Mouse (Mus musculus) ES-E14 (cell line): ENCODE measurements around the gene Bckdk. TPM values are rescaled to one million over a fixed set of nuclear protein-coding genes. Genes with fewer than 3 reads are reported as not detected.

Experiments used
- DNase-seq: peaks from one replicate; pipeline ENCODE4 v3.0.0-alpha.2; 2013; ENCODE audit warnings: low read depth, low spot score
- H3K27ac ChIP-seq: 2 replicates; pipeline ENCODE4 v1.5.1; 2012; ENCODE audit warnings: low read depth, mild to moderate bottlenecking, low read length, moderate library complexity, mixed read lengths; ENCODE audit not compliant: poor library complexity, insufficient read depth, severe bottlenecking
- H3K36me3 ChIP-seq: 2 replicates; pipeline ENCODE4 v1.6.1; 2012; ENCODE audit warnings: mild to moderate bottlenecking, low read length, moderate library complexity, mixed read lengths; ENCODE audit not compliant: control insufficient read depth, poor library complexity, insufficient read depth, severe bottlenecking
- H3K4me1 ChIP-seq, 2 experiments: fragments of 150-350 bp in 1 of 2; sonication (generic) in 1 of 2; 2 replicates each; pipeline ENCODE4 v1.6.1; 2012; ENCODE audit warnings: low read length in 2 of 2, mild to moderate bottlenecking in 1 of 2, mixed read lengths in 1 of 2; ENCODE audit not compliant: control insufficient read depth in 2 of 2, insufficient read depth in 2 of 2, poor library complexity in 1 of 2
- H3K4me3 ChIP-seq, 2 experiments: fragments of 150-350 bp in 1 of 2; sonication (generic) in 1 of 2; 2 replicates each; pipeline ENCODE4 v1.5.1; 2012; ENCODE audit warnings: low read length in 2 of 2, low read depth in 1 of 2, mild to moderate bottlenecking in 1 of 2, mixed read lengths in 1 of 2; ENCODE audit not compliant: insufficient read depth in 1 of 2, poor library complexity in 1 of 2, severe bottlenecking in 1 of 2
- H3K9ac ChIP-seq: 2 replicates; pipeline ENCODE4 v1.6.1; 2012; ENCODE audit warnings: low read depth, mild to moderate bottlenecking, low read length, mixed read lengths; ENCODE audit not compliant: poor library complexity, insufficient read depth, severe bottlenecking
- H3K9me3 ChIP-seq: fragments of 150-350 bp; sonication (generic); 2 replicates; pipeline ENCODE4 v1.6.1; 2012; ENCODE audit warnings: low read depth, mild to moderate bottlenecking, low read length; ENCODE audit not compliant: control insufficient read depth, insufficient read depth
- CHD2 ChIP-seq: IDR thresholded peaks from 2 replicates; pipeline ENCODE4 v1.6.1; 2014; ENCODE audit warnings: mild to moderate bottlenecking, low read depth, low read length, inconsistent platforms
- HCFC1 ChIP-seq: IDR thresholded peaks from 2 replicates; pipeline ENCODE4 v1.6.1; 2012; ENCODE audit warnings: low read length, inconsistent platforms, borderline replicate concordance; ENCODE audit not compliant: insufficient read depth
- MAFK ChIP-seq: IDR thresholded peaks from 2 replicates; pipeline ENCODE4 v1.6.1; 2014; ENCODE audit warnings: mild to moderate bottlenecking, low read depth, low read length, inconsistent platforms; ENCODE audit not compliant: insufficient read depth
- ZC3H11A ChIP-seq: IDR thresholded peaks from 2 replicates; pipeline ENCODE4 v1.6.1; 2012; ENCODE audit warnings: low read depth, mild to moderate bottlenecking, inconsistent platforms, low read length, borderline replicate concordance
- ZNF384 ChIP-seq: IDR thresholded peaks from 2 replicates; pipeline ENCODE4 v1.6.1; 2012; ENCODE audit warnings: low read depth, low read length, inconsistent platforms
- in situ Hi-C, 2 experiments: fragments of 600-800 bp; cut with MboI; formaldehyde crosslinking; loops; one replicate each; pipeline ENCODE4 v1.15.1; 2025; ENCODE audit warnings: low sequenced_read_pairs in 2 of 2, inconsistent platforms in 1 of 2; ENCODE audit not compliant: unreplicated experiment in 2 of 2
- total RNA-seq: library from RNA; depleted of rRNA; stranded (reverse); fragments of 300-350 nt; gene quantifications from 2 replicates; pipeline ENCODE4 v1.2.3, GENCODE M21; 2012

Gene Bckdk
- total RNA-seq, 1 experiment = 56.4 TPM

GRCm38 (mm10) chr7:127907939-127908338 is 4.1 kb downstream of the Bckdk start:
- in situ Hi-C loops = no loop called here
- Histone ChIP-seq H3K36me3 (peaks cover 35% of the 10 kb centered on the region), H3K9ac (no peak overlapping the region), H3K9me3 (no peaks in the 10 kb centered on the region), H3K27ac (no peak overlapping the region), H3K4me1 (peaks cover 3% of the 10 kb centered on the region in 2 experiments; a peak in 1 of 4 replicates), H3K4me3 (no peak overlapping the region)
- TF ChIP-seq HCFC1 (no peak), CHD2 (no peak), MAFK (no peak), ZC3H11A (no peak), ZNF384 (no peak)
- DNase-seq = no peak

GRCm38 (mm10) chr7:127908656-127909055 is 4.8 kb downstream of the Bckdk start:
- no peak overlapping the region for H3K9ac ChIP-seq
- H3K36me3 ChIP-seq = peaks cover 35% of the 10 kb centered on the region
- no peak for DNase-seq
- H3K27ac ChIP-seq = no peak overlapping the region
- H3K4me3 ChIP-seq = no peak overlapping the region
- peaks cover 3% of the 10 kb centered on the region in 2 experiments; a peak in 1 of 4 replicates for H3K4me1 ChIP-seq
- H3K9me3 ChIP-seq = no peaks in the 10 kb centered on the region
- TF ChIP-seq HCFC1 = no peak
- no peak for TF ChIP-seq ZC3H11A
- TF ChIP-seq MAFK = no peak
- TF ChIP-seq ZNF384 = no peak
- TF ChIP-seq CHD2 = no peak
- in situ Hi-C loops = no loop called here

- Histone ChIP-seq H3K36me3 (peaks cover 28% of the 10 kb centered on the region), H3K4me3 (peak within 1 kb of the TSS; percentile 81 to 98), H3K4me1 (peaks cover 0 to 4% of the 10 kb centered on the region in 2 experiments; a peak in 1 of 4 replicates), H3K9ac (peak within 1 kb of the TSS; percentile 88), H3K27ac (peak within 1 kb of the TSS; percentile 93), H3K9me3 (no peaks in the 10 kb centered on the region)
- in situ Hi-C loops = no loop called here
- DNase-seq = peak; percentile 94
- peak; percentile 73; the same call in 1 of the 2 replicates for TF ChIP-seq HCFC1
- TF ChIP-seq ZC3H11A = no peak
- TF ChIP-seq ZNF384 = no peak
- TF ChIP-seq CHD2 = no peak
- 0 out of 2 replicates have a peak, but pooled peaks have one; percentile 29 for TF ChIP-seq MAFK
Observed at GRCm38 (mm10) chr7:127912190-127912871, 8.4 kb downstream of the Bckdk start, which contains the start of gene Kat8. Gene Kat8 (plus strand): TSS chr7:127912516.

GRCm38 (mm10) chr7:127912938-127913337 is 9.1 kb downstream of the Bckdk start:
- DNase-seq = no peak
- TF ChIP-seq CHD2 = no peak
- peak; percentile 59; the same call in 1 of the 2 replicates for TF ChIP-seq ZNF384
- peak overlapping the region; percentile 81 to 98 for H3K4me3 ChIP-seq
- in situ Hi-C loops = no loop called here
- H3K4me1 ChIP-seq = peaks cover 0 to 6% of the 10 kb centered on the region in 2 experiments; a peak in 1 of 4 replicates
- no peaks in the 10 kb centered on the region for H3K9me3 ChIP-seq
- peak overlapping the region; percentile 9; the same call in 1 of the 2 replicates for H3K9ac ChIP-seq
- no peak overlapping the region; the same call in 1 of the 2 replicates for H3K27ac ChIP-seq
- peaks cover 23% of the 10 kb centered on the region for H3K36me3 ChIP-seq
